Mouse (Mus musculus) heart, postnatal 4 days (tissue): ENCODE results near the gene Tspear. TPM values are rescaled to one million over a fixed set of nuclear protein-coding genes. Genes with fewer than 3 reads are reported as not detected.
"Not testable (repeated sequence)": the region's sequence is repeated elsewhere in the genome, so short reads cannot be mapped to it uniquely, and the experiment has no call there.

ENCODE experiments used
- DNase-seq: peaks from one replicate; pipeline ENCODE4 v3.0.0; 2021
- total RNA-seq, 2 experiments: library from RNA; stranded (reverse); gene quantifications; 2 replicates each; pipeline ENCODE4 v1.2.3; 2021

Tspear gene
- not detected for total RNA-seq

- DNase-seq: peak; percentile 21
These were observed at the start of gene Tspear for GRCm38 (mm10) chr10:77685895-77686664. Gene Tspear, plus strand, starts transcription at chr10:77686569.

GRCm38 (mm10) chr10:77638956-77639355 lies 47.4 kb upstream of the Tspear start:
- DNase-seq: peak; percentile 52

GRCm38 (mm10) chr10:77643160-77643559 lies 43.2 kb upstream of the Tspear start:
- DNase-seq: no peak

GRCm38 (mm10) chr10:77645571-77645970 lies 40.8 kb upstream of the Tspear start:
- DNase-seq: no peak

- DNase-seq: no peak
These were observed 38.9 kb upstream of the Tspear start for GRCm38 (mm10) chr10:77647461-77647860.

GRCm38 (mm10) chr10:77647901-77648300 lies 38.5 kb upstream of the Tspear start:
- no peak for DNase-seq

- DNase-seq: no peak
These were observed 34.3 kb upstream of the Tspear start for GRCm38 (mm10) chr10:77652046-77652445.

GRCm38 (mm10) chr10:77658286-77658994 lies 27.9 kb upstream of the Tspear start:
- peak; percentile 59 for DNase-seq

GRCm38 (mm10) chr10:77663949-77664665 lies 22.3 kb upstream of the Tspear start:
- no peak for DNase-seq

- peak; percentile 21 for DNase-seq
These were observed 20.0 kb upstream of the Tspear start for GRCm38 (mm10) chr10:77666342-77666741.

GRCm38 (mm10) chr10:77667402-77667801 lies 19.0 kb upstream of the Tspear start:
- DNase-seq: no peak

GRCm38 (mm10) chr10:77670710-77671109 lies 15.7 kb upstream of the Tspear start:
- DNase-seq: no peak

GRCm38 (mm10) chr10:77671519-77671918 lies 14.8 kb upstream of the Tspear start:
- DNase-seq: no peak

- no peak for DNase-seq
These were observed 12.6 kb upstream of the Tspear start for GRCm38 (mm10) chr10:77673765-77674164.

GRCm38 (mm10) chr10:77677562-77677961 lies 8.8 kb upstream of the Tspear start:
- DNase-seq: no peak

- no peak for DNase-seq
These were observed 3.4 kb upstream of the Tspear start for GRCm38 (mm10) chr10:77682994-77683393.

- no peak for DNase-seq
These were observed 2.2 kb upstream of the Tspear start for GRCm38 (mm10) chr10:77684181-77684580.

GRCm38 (mm10) chr10:77687021-77687420 lies 652 bp downstream of the Tspear start:
- DNase-seq: no peak

- not testable (repeated sequence) for DNase-seq
These were observed 4.0 kb downstream of the Tspear start, which contains the start of gene Gm19402 for GRCm38 (mm10) chr10:77690356-77690807. Gene Gm19402, minus strand, starts transcription at chr10:77690757.

- DNase-seq: no peak
These were observed 10.8 kb downstream of the Tspear start, which contains the start of gene Gm9508 for GRCm38 (mm10) chr10:77697133-77697532. Gene Gm9508, minus strand, starts transcription at chr10:77697233.

- no peak for DNase-seq
These were observed 20.0 kb downstream of the Tspear start, which contains the start of gene Gm10272 for GRCm38 (mm10) chr10:77706326-77706725. Gene Gm10272, plus strand, starts transcription at chr10:77706626.

- DNase-seq: no peak
These were observed 23.5 kb downstream of the Tspear start for GRCm38 (mm10) chr10:77709831-77710230.

- DNase-seq: not testable (repeated sequence)
These were observed 24.8 kb downstream of the Tspear start, which contains the start of gene Gm10024 for GRCm38 (mm10) chr10:77711157-77711556. Gene Gm10024, plus strand, starts transcription at chr10:77711457.
